Mouse (Mus musculus): Measurements from ENCODE around the gene Clasp2. TPM values are rescaled to one million over a fixed set of nuclear protein-coding genes. Genes with fewer than 3 reads are reported as not detected.
A peak's percentile ranks its signal among the peaks of the same experiment; 100 is the strongest.

Gene Clasp2
- polyA plus RNA-seq, 1 experiment from 2014 or later, result 28.0 TPM

- no peaks in the 10 kb centered on the region for H3K27me3 ChIP-seq
- H3K9me3 ChIP-seq, result no peaks in the 10 kb centered on the region
- ATAC-seq (ENCODE audit: insufficient number of reproducible peaks, insufficient read depth, low FRiP score, low TSS enrichment, low read depth), result no peak
- no peaks in the 10 kb centered on the region; the same call in 1 of the 2 replicates for H3K4me1 ChIP-seq
- no peak overlapping the region for H3K4me3 ChIP-seq
- 87% methylated on average over 3 of the region's 3 CpGs for WGBS
- H3K27ac ChIP-seq, result no peak overlapping the region
- no peaks in the 10 kb centered on the region for H3K36me3 ChIP-seq
- H3K4me2 ChIP-seq, result no peak overlapping the region
- no peak overlapping the region for H3K9ac ChIP-seq
These were observed 59.4 kb downstream of the Clasp2 start for GRCm38 (mm10) chr9:113800671-113801070.

- Histone ChIP-seq H3K4me2 (no peak overlapping the region), H3K9ac (peak overlapping the region; percentile 16; the same call in 1 of the 2 replicates), H3K4me3 (no peak overlapping the region), H3K27ac (no peak overlapping the region), H3K27me3 (no peaks in the 10 kb centered on the region), H3K36me3 (no peaks in the 10 kb centered on the region), H3K9me3 (no peaks in the 10 kb centered on the region), H3K4me1 (no peaks in the 10 kb centered on the region; the same call in 1 of the 2 replicates)
- 52% methylated on average over 3 of the region's 3 CpGs for WGBS
- no peak for ATAC-seq (ENCODE audit: insufficient number of reproducible peaks, insufficient read depth, low FRiP score, low TSS enrichment, low read depth)
These were observed 61.5 kb downstream of the Clasp2 start for GRCm38 (mm10) chr9:113802734-113803133.

DNA sequence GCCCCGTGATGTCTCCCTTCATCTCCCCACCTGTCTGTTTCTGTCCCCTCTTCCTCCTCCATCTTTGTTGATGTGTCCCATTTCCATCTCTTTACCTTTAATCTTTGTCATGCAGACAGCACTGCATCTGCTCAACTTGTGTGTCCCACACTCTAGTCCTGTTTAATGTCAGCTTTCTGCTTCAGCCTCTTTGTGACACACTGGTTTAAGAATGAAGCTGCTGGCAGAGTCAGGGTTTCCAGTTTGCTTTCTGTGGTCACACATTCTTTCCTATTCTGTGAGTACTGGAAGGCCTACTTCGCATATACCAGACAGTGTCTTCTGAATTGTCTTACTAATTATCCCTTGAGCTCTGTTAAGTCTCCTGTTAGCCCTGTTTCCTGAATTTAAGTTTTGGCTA, 62.5 kb downstream of the Clasp2 start:
- no peak for ATAC-seq (ENCODE audit: insufficient number of reproducible peaks, insufficient read depth, low FRiP score, low TSS enrichment, low read depth)

GRCm38 (mm10) chr9:113805359-113805758, 64.1 kb downstream of the Clasp2 start:
- Histone ChIP-seq H3K4me1 (no peaks in the 10 kb centered on the region; the same call in 1 of the 2 replicates), H3K36me3 (no peaks in the 10 kb centered on the region), H3K4me2 (no peak overlapping the region), H3K27ac (no peak overlapping the region), H3K4me3 (no peak overlapping the region), H3K9me3 (no peaks in the 10 kb centered on the region), H3K9ac (no peak overlapping the region), H3K27me3 (no peaks in the 10 kb centered on the region)
- ATAC-seq (ENCODE audit: insufficient number of reproducible peaks, insufficient read depth, low FRiP score, low TSS enrichment, low read depth), result no peak
- 88% methylated on average over 1 of the region's 1 CpGs for WGBS

More for the DNA sequence above, 62.5 kb downstream of the Clasp2 start:
- no peak overlapping the region for H3K4me3 ChIP-seq
- H3K36me3 ChIP-seq, result no peaks in the 10 kb centered on the region
- no peaks in the 10 kb centered on the region for H3K9me3 ChIP-seq
- no peaks in the 10 kb centered on the region for H3K27me3 ChIP-seq
- no peak overlapping the region for H3K9ac ChIP-seq
- WGBS, result 77% methylated on average over 2 of the region's 2 CpGs
- no peak overlapping the region for H3K27ac ChIP-seq
- H3K4me1 ChIP-seq, result no peaks in the 10 kb centered on the region; the same call in 1 of the 2 replicates
- H3K4me2 ChIP-seq, result no peak overlapping the region

GRCm38 (mm10) chr9:113811327-113811726, 70.1 kb downstream of the Clasp2 start:
- no peaks in the 10 kb centered on the region for H3K36me3 ChIP-seq
- no peak overlapping the region for H3K27ac ChIP-seq
- H3K9me3 ChIP-seq, result no peaks in the 10 kb centered on the region
- H3K9ac ChIP-seq, result no peak overlapping the region
- H3K4me1 ChIP-seq, result peaks cover 4% of the 10 kb centered on the region; the same call in 1 of the 2 replicates
- no peak overlapping the region for H3K4me3 ChIP-seq
- 49% methylated on average over 1 of the region's 1 CpGs for WGBS
- ATAC-seq (ENCODE audit: insufficient number of reproducible peaks, insufficient read depth, low FRiP score, low TSS enrichment, low read depth), result no peak
- no peaks in the 10 kb centered on the region for H3K27me3 ChIP-seq
- H3K4me2 ChIP-seq, result no peak overlapping the region

GRCm38 (mm10) chr9:113811957-113812670, 70.8 kb downstream of the Clasp2 start:
- peak; percentile 48 for ATAC-seq (ENCODE audit: insufficient number of reproducible peaks, insufficient read depth, low FRiP score, low TSS enrichment, low read depth)
- H3K27ac ChIP-seq, result 0 out of 2 replicates have a peak overlapping the region, but pooled peaks have one; percentile 12

DNA sequence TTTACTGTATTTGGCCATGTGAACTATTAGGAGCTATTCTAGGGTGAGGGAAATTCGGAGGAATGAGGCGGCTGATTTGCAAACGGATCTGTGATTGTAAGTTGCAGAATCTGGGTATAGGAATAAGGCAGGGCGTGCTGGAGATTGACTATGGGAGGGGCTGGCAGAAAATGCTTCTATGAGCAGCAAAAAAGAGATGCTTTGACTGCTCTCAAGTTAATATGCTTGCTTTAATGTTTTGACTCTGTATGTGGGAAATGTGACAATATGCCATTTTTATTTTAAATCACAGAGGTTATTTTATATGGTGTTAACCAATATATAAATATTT, 71.4 kb downstream of the Clasp2 start:
- no peak for ATAC-seq (ENCODE audit: insufficient number of reproducible peaks, insufficient read depth, low FRiP score, low TSS enrichment, low read depth)
- peak overlapping the region; percentile 35 for H3K4me3 ChIP-seq
- H3K4me2 ChIP-seq, result peak overlapping the region; percentile 57
- no peaks in the 10 kb centered on the region for H3K36me3 ChIP-seq
- WGBS, result 51% methylated on average over 4 of the region's 4 CpGs
- H3K4me1 ChIP-seq, result peaks cover 4% of the 10 kb centered on the region; the same call in 1 of the 2 replicates
- no peaks in the 10 kb centered on the region for H3K9me3 ChIP-seq
- no peak overlapping the region for H3K27ac ChIP-seq
- no peak overlapping the region for H3K9ac ChIP-seq
- H3K27me3 ChIP-seq, result no peaks in the 10 kb centered on the region

More at GRCm38 (mm10) chr9:113811957-113812670, 70.8 kb downstream of the Clasp2 start:
- Histone ChIP-seq H3K9me3 (no peaks in the 10 kb centered on the region), H3K36me3 (no peaks in the 10 kb centered on the region), H3K4me1 (peaks cover 4% of the 10 kb centered on the region; the same call in 1 of the 2 replicates), H3K9ac (peak overlapping the region; percentile 57; the same call in 1 of the 2 replicates), H3K4me3 (peak overlapping the region; percentile 35), H3K4me2 (peak overlapping the region; percentile 57), H3K27me3 (no peaks in the 10 kb centered on the region)
- WGBS, result 12% methylated on average over 9 of the region's 9 CpGs

DNA sequence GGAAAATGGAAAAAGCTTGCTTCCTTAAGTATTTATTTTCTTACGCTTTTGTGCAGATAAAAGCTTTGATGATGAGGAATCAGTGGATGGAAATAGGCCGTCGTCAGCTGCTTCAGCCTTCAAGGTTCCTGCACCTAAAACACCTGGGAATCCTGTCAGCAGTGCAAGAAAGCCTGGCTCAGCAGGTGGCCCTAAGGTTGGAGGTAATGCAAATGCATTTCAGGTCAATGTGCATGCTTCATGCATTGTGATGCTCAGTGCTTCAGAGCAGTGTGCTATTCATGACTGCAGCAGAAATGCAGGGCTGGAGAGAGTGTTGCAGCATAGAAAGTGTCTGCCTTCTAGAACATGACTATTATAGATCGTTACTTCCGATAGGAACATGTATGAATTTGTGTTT, 71.8 kb downstream of the Clasp2 start:
- no peak overlapping the region for H3K27ac ChIP-seq
- no peaks in the 10 kb centered on the region for H3K9me3 ChIP-seq
- ATAC-seq (ENCODE audit: insufficient number of reproducible peaks, insufficient read depth, low FRiP score, low TSS enrichment, low read depth), result no peak
- H3K9ac ChIP-seq, result no peak overlapping the region
- WGBS, result 82% methylated on average over 5 of the region's 5 CpGs
- no peaks in the 10 kb centered on the region for H3K27me3 ChIP-seq
- no peak overlapping the region for H3K4me3 ChIP-seq
- H3K4me1 ChIP-seq, result peaks cover 4% of the 10 kb centered on the region; the same call in 1 of the 2 replicates
- no peaks in the 10 kb centered on the region for H3K36me3 ChIP-seq
- H3K4me2 ChIP-seq, result no peak overlapping the region

- WGBS, result 51% methylated on average over 2 of the region's 2 CpGs
- H3K27ac ChIP-seq, result no peak overlapping the region
- H3K9me3 ChIP-seq, result no peaks in the 10 kb centered on the region
- H3K27me3 ChIP-seq, result no peaks in the 10 kb centered on the region
- ATAC-seq (ENCODE audit: insufficient number of reproducible peaks, insufficient read depth, low FRiP score, low TSS enrichment, low read depth), result no peak
- H3K4me2 ChIP-seq, result no peak overlapping the region
- no peaks in the 10 kb centered on the region for H3K36me3 ChIP-seq
- H3K9ac ChIP-seq, result no peak overlapping the region
- H3K4me3 ChIP-seq, result no peak overlapping the region
- H3K4me1 ChIP-seq, result peaks cover 8% of the 10 kb centered on the region
These were observed 74.6 kb downstream of the Clasp2 start for GRCm38 (mm10) chr9:113815836-113816235.

GRCm38 (mm10) chr9:113822150-113822549, 80.9 kb downstream of the Clasp2 start:
- no peak overlapping the region for H3K4me3 ChIP-seq
- H3K27ac ChIP-seq, result no peak overlapping the region
- H3K4me2 ChIP-seq, result no peak overlapping the region
- no peaks in the 10 kb centered on the region for H3K9me3 ChIP-seq
- no peak overlapping the region for H3K9ac ChIP-seq
- 57% methylated on average over 1 of the region's 1 CpGs for WGBS
- peaks cover 4% of the 10 kb centered on the region; the same call in 1 of the 2 replicates for H3K4me1 ChIP-seq
- ATAC-seq (ENCODE audit: insufficient number of reproducible peaks, insufficient read depth, low FRiP score, low TSS enrichment, low read depth), result no peak
- no peaks in the 10 kb centered on the region for H3K36me3 ChIP-seq
- no peaks in the 10 kb centered on the region for H3K27me3 ChIP-seq

DNA sequence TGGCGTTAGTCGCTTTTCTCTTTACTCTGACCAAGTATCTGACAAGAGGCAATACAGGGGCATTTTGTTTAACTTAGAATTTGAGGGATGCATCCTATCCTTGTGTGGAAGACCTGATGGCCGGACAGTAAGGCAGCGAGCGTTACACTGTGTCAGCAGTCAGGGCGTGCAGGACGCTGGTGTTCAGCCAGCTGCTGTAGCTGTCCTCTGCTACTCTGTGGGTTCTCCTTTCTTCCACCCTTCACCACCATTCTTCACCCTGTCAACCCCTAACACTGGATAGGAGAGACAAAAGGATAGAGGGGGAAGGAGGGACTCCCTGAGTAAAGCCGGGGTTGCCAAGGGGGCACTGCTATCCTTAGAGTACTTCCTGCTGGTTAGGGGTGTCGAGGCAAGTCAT, 87.4 kb downstream of the Clasp2 start:
- no peak overlapping the region for H3K27ac ChIP-seq
- WGBS, result 94% methylated on average over 9 of the region's 9 CpGs
- H3K4me1 ChIP-seq, result no peaks in the 10 kb centered on the region
- no peak overlapping the region for H3K9ac ChIP-seq
- 0 out of 2 replicates have a peak, but pooled peaks cover 7% of the 10 kb centered on the region for H3K36me3 ChIP-seq
- no peaks in the 10 kb centered on the region for H3K27me3 ChIP-seq
- H3K4me3 ChIP-seq, result no peak overlapping the region
- no peaks in the 10 kb centered on the region for H3K9me3 ChIP-seq
- ATAC-seq (ENCODE audit: insufficient number of reproducible peaks, insufficient read depth, low FRiP score, low TSS enrichment, low read depth), result no peak
- no peak overlapping the region for H3K4me2 ChIP-seq

GRCm38 (mm10) chr9:113830219-113830618, 88.9 kb downstream of the Clasp2 start:
- Histone ChIP-seq H3K36me3 (0 out of 2 replicates have a peak, but pooled peaks cover 8% of the 10 kb centered on the region), H3K27ac (no peak overlapping the region), H3K4me3 (no peak overlapping the region), H3K9me3 (no peaks in the 10 kb centered on the region), H3K9ac (no peak overlapping the region), H3K4me2 (no peak overlapping the region), H3K4me1 (no peaks in the 10 kb centered on the region), H3K27me3 (no peaks in the 10 kb centered on the region)
- 90% methylated on average over 3 of the region's 3 CpGs for WGBS
- no peak for ATAC-seq (ENCODE audit: insufficient number of reproducible peaks, insufficient read depth, low FRiP score, low TSS enrichment, low read depth)

Measured in embryonic facial prominence, embryonic 13.5 days (tissue).